Mouse (Mus musculus): ENCODE measurements around the gene Nfkbia. TPM values are rescaled to one million over a fixed set of nuclear protein-coding genes. Genes with fewer than 3 reads are reported as not detected.

Gene Nfkbia
- total and polyA plus RNA-seq, 3 experiments: 9.3 to 15.9 TPM; not detected in 1

GRCm38 (mm10) chr12:55493381-55493780, 934 bp upstream of the Nfkbia start:
- H3K27ac ChIP-seq (ENCODE audit: control insufficient read depth, low read depth, low read length): no peak overlapping the region
- no peaks in the 10 kb centered on the region for H3K27me3 ChIP-seq (ENCODE audit: control insufficient read depth in 1 of 2, insufficient read depth in 2 of 2, low read length in 2 of 2)
- no peak for TF ChIP-seq MXI1 (IDR thresholded peaks at IDR 0.05; ENCODE audit: low read depth, low read length)
- no peak for TF ChIP-seq BHLHE40 (IDR thresholded peaks at IDR 0.05; ENCODE audit: borderline replicate concordance, low read depth, low read length)
- no peak for TF ChIP-seq CHD2 (IDR thresholded peaks at IDR 0.05; ENCODE audit: low read length)
- no peak for TF ChIP-seq NRF1 (IDR thresholded peaks at IDR 0.05; ENCODE audit: insufficient read depth, low read depth, low read length, poor library complexity, severe bottlenecking)
- no peak for TF ChIP-seq ZMIZ1 (IDR thresholded peaks at IDR 0.05; ENCODE audit: low read depth, low read length)
- no peak for TF ChIP-seq ZC3H11A (IDR thresholded peaks at IDR 0.05; ENCODE audit: low read depth, low read length)
- TF ChIP-seq RAD21 (IDR thresholded peaks at IDR 0.05; ENCODE audit: low read depth, low read length): no peak
- TF ChIP-seq MEF2A (IDR thresholded peaks at IDR 0.05; ENCODE audit: extremely low read depth, insufficient replicate concordance, low read depth, low read length, poor library complexity, severe bottlenecking): no peak
- TF ChIP-seq TCF12 (IDR thresholded peaks at IDR 0.05; ENCODE audit: low read depth, low read length): no peak
- no peak for TF ChIP-seq MYC (IDR thresholded peaks at IDR 0.05; ENCODE audit: low read depth, low read length)
- no peak for TF ChIP-seq POLR2AphosphoS2 (IDR thresholded peaks at IDR 0.05; ENCODE audit: low read length)
- TF ChIP-seq SIN3A (IDR thresholded peaks at IDR 0.05; ENCODE audit: low read length): no peak
- no peak for TF ChIP-seq MAFK (IDR thresholded peaks at IDR 0.05; ENCODE audit: borderline replicate concordance, low read depth, low read length)
- no peak for TF ChIP-seq CHD1 (IDR thresholded peaks at IDR 0.05; ENCODE audit: low read depth, low read length)
- no peak for TF ChIP-seq USF2 (IDR thresholded peaks at IDR 0.05; ENCODE audit: borderline replicate concordance in 1 of 2, insufficient read depth in 1 of 2, low read depth in 1 of 2, low read length in 2 of 2)
- TF ChIP-seq JUND (IDR thresholded peaks at IDR 0.05; ENCODE audit: low read depth, low read length): no peak
- H3K9ac ChIP-seq (ENCODE audit: control insufficient read depth, low read depth, low read length, poor library complexity, severe bottlenecking): peak overlapping the region; percentile 98
- DNase-seq (ENCODE audit: low read depth, low spot score): peak; percentile 14
- H3K36me3 ChIP-seq (ENCODE audit: control insufficient read depth in 1 of 2, insufficient read depth in 2 of 2, low read length in 2 of 2): peaks cover 3 to 8% of the 10 kb centered on the region in 2 experiments
- no peaks in the 10 kb centered on the region for H3K9me3 ChIP-seq (replicated peaks; ENCODE audit: insufficient read depth, low read length)
- H3K4me3 ChIP-seq (ENCODE audit: control insufficient read depth in 1 of 2, insufficient read depth in 1 of 2, low read depth in 2 of 2, low read length in 2 of 2): peak overlapping the region; percentile 97 to 98
- peaks cover 0 to 13% of the 10 kb centered on the region in 2 experiments; a peak in 3 of 4 replicates for H3K4me1 ChIP-seq (ENCODE audit: control insufficient read depth in 1 of 2, insufficient read depth in 2 of 2, low read length in 2 of 2)
- H3K79me2 ChIP-seq (ENCODE audit: control insufficient read depth, insufficient read depth, low read length, poor library complexity): peaks cover 10% of the 10 kb centered on the region

GRCm38 (mm10) chr12:55492941-55493340, 494 bp upstream of the Nfkbia start:
- TF ChIP-seq ZMIZ1 (IDR thresholded peaks at IDR 0.05; ENCODE audit: low read depth, low read length) (no peak), POLR2A (IDR thresholded peaks at IDR 0.05; ENCODE audit: control insufficient read depth in 1 of 2, insufficient read depth in 1 of 2, low read depth in 1 of 2, low read length in 2 of 2, poor library complexity in 1 of 2) (no peak), MAZ (IDR thresholded peaks at IDR 0.05; ENCODE audit: low read depth, low read length) (no peak), SMC3 (IDR thresholded peaks at IDR 0.05; ENCODE audit: low read depth, low read length) (no peak), JUND (IDR thresholded peaks at IDR 0.05; ENCODE audit: low read depth, low read length) (no peak), KAT2A (conservative IDR thresholded peaks at IDR 0.05; ENCODE audit: low read depth, low read length) (no peak), GATA1 (IDR thresholded peaks at IDR 0.05; ENCODE audit: low read depth, low read length) (no peak), CHD2 (IDR thresholded peaks at IDR 0.05; ENCODE audit: low read length) (no peak), RCOR1 (IDR thresholded peaks at IDR 0.05; ENCODE audit: low read depth, low read length) (no peak), SIN3A (IDR thresholded peaks at IDR 0.05; ENCODE audit: low read length) (no peak), CTCF (IDR thresholded peaks at IDR 0.05 in 2 of 3, conservative IDR thresholded peaks at IDR 0.05 in 1 of 3; ENCODE audit: control insufficient read depth in 1 of 3, insufficient read depth in 1 of 3, low read depth in 2 of 3, low read length in 3 of 3, poor library complexity in 1 of 3, severe bottlenecking in 1 of 3) (no peak), MYC (IDR thresholded peaks at IDR 0.05; ENCODE audit: low read depth, low read length) (no peak), ETS1 (IDR thresholded peaks at IDR 0.05; ENCODE audit: low read depth, low read length) (no peak)
- H3K9me3 ChIP-seq (replicated peaks; ENCODE audit: insufficient read depth, low read length): no peaks in the 10 kb centered on the region
- H3K36me3 ChIP-seq (ENCODE audit: control insufficient read depth in 1 of 2, insufficient read depth in 2 of 2, low read length in 2 of 2): peaks cover 3 to 8% of the 10 kb centered on the region in 2 experiments
- no peaks in the 10 kb centered on the region for H3K27me3 ChIP-seq (ENCODE audit: control insufficient read depth in 1 of 2, insufficient read depth in 2 of 2, low read length in 2 of 2)
- no peak for DNase-seq (ENCODE audit: low read depth, low spot score)
- H3K4me3 ChIP-seq (ENCODE audit: control insufficient read depth in 1 of 2, insufficient read depth in 1 of 2, low read depth in 2 of 2, low read length in 2 of 2): peak overlapping the region; percentile 97 to 98
- H3K79me2 ChIP-seq (ENCODE audit: control insufficient read depth, insufficient read depth, low read length, poor library complexity): peaks cover 10% of the 10 kb centered on the region
- peak overlapping the region; percentile 98 for H3K9ac ChIP-seq (ENCODE audit: control insufficient read depth, low read depth, low read length, poor library complexity, severe bottlenecking)
- H3K27ac ChIP-seq (ENCODE audit: control insufficient read depth, low read depth, low read length): peak overlapping the region; percentile 96
- peaks cover 0 to 13% of the 10 kb centered on the region in 2 experiments; a peak in 3 of 4 replicates for H3K4me1 ChIP-seq (ENCODE audit: control insufficient read depth in 1 of 2, insufficient read depth in 2 of 2, low read length in 2 of 2)
